Mouse (Mus musculus) hindbrain, embryonic 14.5 days (tissue): ENCODE measurements around the gene Myt1l. TPM values are rescaled to one million over a fixed set of nuclear protein-coding genes. Genes with fewer than 3 reads are reported as not detected.
A peak's percentile ranks its signal among the peaks of the same experiment; 100 is the strongest.

Experiments
- ATAC-seq: fragments of 200-750 bp; cut with Nextera tagmentation; 2 replicates; pipeline ENCODE4 v1.8.0; 2017; ENCODE audit warnings: moderate number of reproducible peaks, mild to moderate bottlenecking, moderate TSS enrichment, moderate library complexity; ENCODE audit not compliant: low FRiP score
- DNase-seq: peaks from one replicate; pipeline ENCODE4 v3.0.0-alpha.2; 2015; ENCODE audit warnings: low spot score
- H3K27ac ChIP-seq: fragments of 300-500 bp; sonication (generic); 2 replicates; pipeline ENCODE4 v1.5.1; 2014; ENCODE audit warnings: mild to moderate bottlenecking, moderate library complexity
- H3K27me3 ChIP-seq: fragments of 300-500 bp; sonication (generic); 2 replicates; pipeline ENCODE4 v1.6.1; 2014; ENCODE audit warnings: mild to moderate bottlenecking, low read length, mixed read lengths; ENCODE audit not compliant: control insufficient read depth, insufficient read depth
- H3K36me3 ChIP-seq: fragments of 300-500 bp; sonication (generic); replicated peaks from 2 replicates; pipeline ENCODE4 v1.6.1; 2014; ENCODE audit not compliant: control insufficient read depth, insufficient read depth
- H3K4me1 ChIP-seq: fragments of 300-500 bp; sonication (generic); replicated peaks from 2 replicates; pipeline ENCODE4 v1.6.1; 2014; ENCODE audit warnings: antibody characterized with exemption, low read length, mixed read lengths; ENCODE audit not compliant: control insufficient read depth, insufficient read depth
- H3K4me2 ChIP-seq: fragments of 300-500 bp; sonication (generic); replicated peaks from 2 replicates; pipeline ENCODE4 v1.6.1; 2014; ENCODE audit warnings: mild to moderate bottlenecking, moderate library complexity
- H3K4me3 ChIP-seq: fragments of 300-500 bp; sonication (generic); replicated peaks from 2 replicates; pipeline ENCODE4 v1.5.1; 2014; ENCODE audit warnings: mild to moderate bottlenecking, low read length
- H3K9ac ChIP-seq: fragments of 300-500 bp; sonication (generic); 2 replicates; pipeline ENCODE4 v1.6.1; 2014
- H3K9me3 ChIP-seq: fragments of 300-500 bp; sonication (generic); 2 replicates; pipeline ENCODE4 v1.6.1; 2016; ENCODE audit warnings: low read length; ENCODE audit not compliant: control insufficient read depth
- WGBS: fragments of 180-500 bp; shearing (Covaris S2); extraction: QIAGEN DNeasy Blood & Tissue Kit; methylation state at CpG from one replicate; pipeline ENCODE4 v1.1.7; 2014; 5-methylcytosine and 5-hydroxymethylcytosine counted together
- polyA plus RNA-seq: library from polyadenylated mRNA; unstranded; fragments of >200 nt; fragmentation: Nextera tagmentation; extraction: Ambion mirVana; gene quantifications from 2 replicates; pipeline ENCODE4 v1.2.1, GENCODE M21; 2014

The Myt1l gene
- polyA plus RNA-seq, 1 experiment from 2014 or later: 202 TPM

DNA sequence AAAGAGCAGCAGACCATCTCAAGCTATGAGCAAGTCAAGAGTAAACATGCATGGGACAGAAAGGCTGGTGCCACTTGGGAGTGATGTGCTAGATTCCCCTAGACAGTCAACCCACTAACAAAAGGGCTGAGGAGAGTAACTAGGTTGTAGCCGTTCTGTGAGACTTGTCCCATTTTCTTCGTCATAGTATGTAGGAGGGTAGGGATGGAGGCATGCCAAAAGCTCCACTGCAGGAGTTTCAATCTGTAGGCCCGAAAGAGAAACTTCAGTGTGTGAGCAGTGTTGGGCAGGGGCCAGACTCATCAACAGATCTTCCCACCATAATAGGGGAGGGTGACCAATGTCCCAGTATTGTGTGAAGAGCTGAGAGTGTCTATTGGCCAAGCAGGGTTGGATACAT is 178.9 kb downstream of the Myt1l start:
- WGBS: 66% methylated on average over 3 of the region's 3 CpGs
- H3K9ac ChIP-seq: no peak overlapping the region
- no peaks in the 10 kb centered on the region for H3K36me3 ChIP-seq
- H3K27ac ChIP-seq: no peak overlapping the region
- H3K4me3 ChIP-seq: no peak overlapping the region
- H3K4me2 ChIP-seq: no peak overlapping the region
- ATAC-seq: no peak
- no peaks in the 10 kb centered on the region for H3K9me3 ChIP-seq
- no peak for DNase-seq
- H3K27me3 ChIP-seq: no peaks in the 10 kb centered on the region
- peaks cover 24% of the 10 kb centered on the region for H3K4me1 ChIP-seq

DNA sequence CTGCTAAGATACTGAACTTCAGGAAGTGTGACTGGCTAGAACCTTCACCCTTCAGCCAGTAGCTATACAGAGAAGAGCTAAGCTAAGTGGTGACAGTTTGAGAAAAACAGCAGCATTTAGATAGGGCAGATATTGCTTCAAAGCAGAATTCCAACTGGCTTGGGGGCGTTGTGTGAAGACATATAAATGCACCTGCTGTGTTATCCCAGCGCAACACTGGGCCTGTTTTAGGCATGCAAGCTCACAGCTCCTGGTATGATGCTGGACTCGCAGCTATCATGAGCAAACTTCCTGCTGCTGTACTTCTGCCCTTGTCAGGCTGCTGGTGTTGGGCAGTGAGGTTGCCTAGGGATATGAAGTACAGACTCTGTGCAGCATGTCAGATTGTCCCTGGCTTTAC is 180.0 kb downstream of the Myt1l start:
- DNase-seq (no peak), ATAC-seq (no peak)
- no peaks in the 10 kb centered on the region for H3K9me3 ChIP-seq
- H3K4me2 ChIP-seq: no peak overlapping the region
- no peak overlapping the region for H3K9ac ChIP-seq
- no peak overlapping the region for H3K27ac ChIP-seq
- WGBS: 80% methylated on average over 3 of the region's 3 CpGs
- H3K4me3 ChIP-seq: no peak overlapping the region
- peaks cover 13% of the 10 kb centered on the region for H3K4me1 ChIP-seq
- no peaks in the 10 kb centered on the region for H3K27me3 ChIP-seq
- no peaks in the 10 kb centered on the region for H3K36me3 ChIP-seq

DNA sequence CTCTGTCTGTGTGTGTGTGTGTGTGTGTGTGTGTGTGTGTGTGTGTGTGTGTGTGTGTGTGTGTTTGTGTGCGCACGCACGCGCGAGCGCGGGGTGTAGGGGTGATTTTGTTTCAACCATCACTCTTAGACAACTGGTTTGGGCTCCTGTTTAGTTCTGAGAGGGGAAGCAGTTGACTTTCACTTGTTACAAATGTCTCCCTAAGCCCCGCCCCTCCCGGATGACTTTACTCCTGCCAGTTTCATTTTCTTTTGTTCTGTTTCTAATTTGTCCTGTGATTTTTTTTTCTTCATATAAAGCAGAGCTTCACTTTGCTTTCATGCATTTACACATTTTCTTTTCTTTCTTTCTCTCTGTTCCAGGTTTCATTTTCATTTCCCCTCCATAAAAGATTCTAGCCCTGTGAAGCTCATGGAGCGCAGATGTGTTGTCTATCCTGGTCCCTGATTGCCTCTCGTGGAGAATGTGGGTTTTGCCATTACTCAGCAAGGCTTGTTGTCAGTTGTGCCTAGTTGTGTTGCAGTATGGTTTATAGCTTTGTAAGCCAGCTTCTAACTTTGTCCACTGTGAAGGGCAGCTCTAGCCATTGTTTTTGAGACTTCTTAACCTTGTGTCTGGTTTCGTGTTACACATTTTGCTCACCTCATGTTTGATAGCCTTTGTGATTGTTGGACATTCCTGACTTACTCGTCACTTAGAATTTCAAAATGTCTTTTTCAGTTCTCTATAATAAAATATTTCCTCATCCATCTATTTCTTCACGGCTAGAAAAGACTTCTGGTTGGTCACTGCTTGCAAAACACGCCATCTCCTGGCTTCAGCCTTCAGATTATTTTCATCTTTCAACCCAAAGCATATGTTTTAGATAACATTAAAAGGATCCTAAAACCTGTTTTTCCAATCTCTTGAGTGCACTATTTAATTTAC is 184.9 kb downstream of the Myt1l start:
- Histone ChIP-seq H3K27me3 (no peaks in the 10 kb centered on the region), H3K36me3 (no peaks in the 10 kb centered on the region), H3K4me2 (no peak overlapping the region), H3K4me1 (no peaks in the 10 kb centered on the region), H3K4me3 (no peak overlapping the region), H3K9ac (no peak overlapping the region), H3K27ac (no peak overlapping the region), H3K9me3 (no peaks in the 10 kb centered on the region)
- DNase-seq (no peak), ATAC-seq (no peak)
- 87% methylated on average over 15 of the region's 15 CpGs for WGBS

DNA sequence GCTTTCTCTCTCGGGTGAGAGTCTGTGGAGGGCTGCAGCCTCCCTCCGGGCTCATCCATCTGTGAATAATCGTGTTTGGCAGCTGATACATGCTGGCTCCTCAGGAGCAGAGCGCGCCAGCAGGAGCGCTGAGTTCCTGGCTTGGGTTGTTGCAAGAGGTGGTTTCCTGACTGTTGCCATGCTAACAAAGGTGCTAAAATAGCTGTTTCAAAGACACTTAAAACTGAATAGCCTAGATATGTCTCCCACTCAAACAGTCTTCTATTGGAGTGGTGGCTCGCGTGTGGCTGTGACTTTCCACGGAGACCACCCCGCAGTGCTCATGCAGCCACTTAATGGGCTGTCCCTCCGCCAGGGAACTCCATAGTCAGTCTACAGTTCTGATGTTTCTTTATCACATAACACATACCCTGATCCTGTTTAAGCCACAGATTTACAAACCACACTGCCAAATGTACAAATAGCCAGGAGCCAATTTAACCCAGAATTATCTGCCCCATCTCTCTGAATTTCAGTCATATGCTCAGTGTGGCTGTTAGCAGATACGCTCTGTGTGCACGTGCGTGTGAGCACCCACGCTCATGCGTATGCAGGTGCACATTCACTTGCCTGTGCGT is 195.6 kb downstream of the Myt1l start:
- no peak overlapping the region for H3K9ac ChIP-seq
- H3K27ac ChIP-seq: peak overlapping the region; percentile 47; the same call in 1 of the 2 replicates
- H3K9me3 ChIP-seq: no peaks in the 10 kb centered on the region
- H3K4me2 ChIP-seq: no peak overlapping the region
- WGBS: 64% methylated on average over 17 of the region's 17 CpGs
- peaks cover 22% of the 10 kb centered on the region for H3K4me1 ChIP-seq
- ATAC-seq (no peak), DNase-seq (peak; percentile 54)
- H3K27me3 ChIP-seq: no peaks in the 10 kb centered on the region
- no peaks in the 10 kb centered on the region for H3K36me3 ChIP-seq
- no peak overlapping the region for H3K4me3 ChIP-seq

DNA sequence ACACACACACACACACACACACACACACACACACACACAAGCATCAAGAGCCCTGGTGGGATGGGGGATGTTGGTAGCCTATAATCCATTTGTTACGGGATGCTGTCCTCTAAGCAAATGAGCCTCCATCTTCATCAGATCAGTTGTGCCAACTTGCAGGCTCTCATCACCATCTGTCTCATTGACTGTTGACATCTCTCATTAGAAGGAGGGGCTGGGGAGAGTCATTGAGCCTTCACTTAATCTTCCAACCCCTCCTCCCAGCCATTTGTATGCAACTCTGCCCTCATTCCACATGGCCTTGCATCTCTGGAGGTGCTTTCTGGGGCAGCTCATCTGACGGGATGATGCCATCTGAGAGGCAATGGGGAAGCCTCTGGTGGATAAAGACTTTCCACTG is 200.1 kb downstream of the Myt1l start:
- H3K36me3 ChIP-seq: peaks cover 4% of the 10 kb centered on the region; the same call in 1 of the 2 replicates
- no peak overlapping the region for H3K4me2 ChIP-seq
- H3K4me1 ChIP-seq: peaks cover 18% of the 10 kb centered on the region
- 62% methylated on average over 2 of the region's 2 CpGs for WGBS
- DNase-seq: no peak
- no peak for ATAC-seq
- H3K9me3 ChIP-seq: no peaks in the 10 kb centered on the region
- no peaks in the 10 kb centered on the region for H3K27me3 ChIP-seq
- H3K9ac ChIP-seq: no peak overlapping the region
- H3K4me3 ChIP-seq: no peak overlapping the region
- H3K27ac ChIP-seq: no peak overlapping the region

DNA sequence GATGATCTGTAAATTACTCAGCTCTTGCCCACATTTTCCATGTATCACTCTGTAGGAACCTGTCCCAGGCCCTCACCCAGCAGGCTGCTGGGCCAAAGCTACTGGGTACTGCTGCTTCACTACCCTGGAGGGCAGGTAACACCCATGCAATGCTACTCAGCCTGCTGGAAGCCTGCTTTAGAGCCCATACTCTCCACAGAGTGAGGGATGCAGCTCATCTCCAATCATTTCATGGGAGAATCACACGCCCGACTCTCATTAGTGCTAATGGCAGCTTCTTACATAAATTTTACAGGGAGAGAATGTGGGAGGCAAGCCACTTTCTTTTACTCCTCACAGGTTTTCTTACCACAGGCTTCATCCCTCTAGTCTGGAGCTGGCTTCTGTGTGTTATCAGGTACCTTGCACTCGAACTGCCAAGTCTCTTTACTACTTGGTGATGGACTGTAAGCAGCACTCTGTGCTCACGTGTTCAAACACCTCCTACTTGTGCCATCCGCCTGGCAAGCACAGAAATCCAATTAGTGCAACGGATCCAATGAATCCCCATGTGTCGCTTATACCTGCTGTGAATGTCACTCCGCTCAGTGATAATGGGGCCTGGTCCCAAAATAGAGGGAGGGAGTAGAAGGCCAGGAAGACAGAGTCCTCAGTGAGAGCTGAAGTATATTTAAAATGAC is 212.3 kb downstream of the Myt1l start:
- Histone ChIP-seq H3K36me3 (peaks cover 4% of the 10 kb centered on the region; the same call in 1 of the 2 replicates), H3K4me3 (no peak overlapping the region), H3K27ac (peak overlapping the region; percentile 61), H3K27me3 (no peaks in the 10 kb centered on the region), H3K9me3 (no peaks in the 10 kb centered on the region), H3K9ac (no peak overlapping the region), H3K4me1 (peaks cover 16% of the 10 kb centered on the region), H3K4me2 (no peak overlapping the region)
- peak; percentile 46; the same call in 1 of the 2 replicates for ATAC-seq
- DNase-seq: no peak
- WGBS: 61% methylated on average over 8 of the region's 8 CpGs

DNA sequence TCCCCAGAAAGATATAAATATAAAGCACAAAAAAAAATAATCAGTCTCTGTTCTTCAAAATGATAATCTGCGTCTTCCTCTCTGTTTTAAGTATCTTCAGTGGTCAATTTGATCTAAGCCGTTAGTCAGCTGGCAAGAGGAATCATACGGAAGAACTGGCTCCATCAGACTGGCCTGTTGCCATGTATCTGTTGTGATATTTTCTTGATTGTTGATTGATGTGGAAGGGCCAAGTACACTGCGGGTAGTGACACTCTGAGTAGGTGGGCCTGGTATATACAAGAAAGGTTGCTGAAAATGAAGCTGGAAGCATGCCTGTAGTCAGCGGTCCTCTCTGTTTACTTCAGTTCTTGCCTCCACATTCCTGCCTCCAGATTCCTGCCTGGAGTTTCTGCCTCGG is 213.0 kb downstream of the Myt1l start:
- 82% methylated on average over 6 of the region's 6 CpGs for WGBS
- H3K4me2 ChIP-seq: no peak overlapping the region
- H3K4me1 ChIP-seq: peaks cover 16% of the 10 kb centered on the region
- no peak for ATAC-seq
- H3K4me3 ChIP-seq: no peak overlapping the region
- no peaks in the 10 kb centered on the region for H3K9me3 ChIP-seq
- H3K9ac ChIP-seq: no peak overlapping the region
- H3K27me3 ChIP-seq: no peaks in the 10 kb centered on the region
- no peak for DNase-seq
- peaks cover 4% of the 10 kb centered on the region; the same call in 1 of the 2 replicates for H3K36me3 ChIP-seq
- H3K27ac ChIP-seq: peak overlapping the region; percentile 61

DNA sequence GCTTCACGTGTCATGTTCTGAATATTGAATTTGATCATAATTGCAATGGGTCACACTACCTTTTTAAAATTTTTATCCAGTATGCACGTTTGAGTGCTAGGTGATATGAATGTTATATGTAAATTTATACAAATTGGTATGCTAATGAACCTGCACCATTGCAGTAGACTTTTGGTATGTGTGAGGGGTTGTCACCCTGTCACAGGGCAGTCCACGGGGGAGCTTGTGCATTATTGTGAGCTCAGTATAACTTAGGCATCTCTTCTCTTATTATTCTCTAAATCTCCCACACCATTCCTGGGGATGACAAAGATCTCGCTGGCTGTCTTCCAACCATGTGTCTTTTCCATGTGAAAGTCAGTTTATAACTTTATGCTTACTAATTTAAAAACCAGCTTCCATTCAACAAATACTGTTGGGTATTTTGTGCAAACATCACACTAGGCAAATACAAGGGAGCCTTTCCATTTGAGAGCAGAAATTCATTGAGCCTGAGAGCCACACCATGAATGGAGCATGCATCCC is 222.5 kb downstream of the Myt1l start:
- DNase-seq (no peak), ATAC-seq (no peak)
- H3K9ac ChIP-seq: no peak overlapping the region
- no peak overlapping the region for H3K4me3 ChIP-seq
- no peaks in the 10 kb centered on the region; the same call in 1 of the 2 replicates for H3K4me1 ChIP-seq
- H3K4me2 ChIP-seq: no peak overlapping the region
- no peaks in the 10 kb centered on the region for H3K27me3 ChIP-seq
- H3K27ac ChIP-seq: no peak overlapping the region
- no peaks in the 10 kb centered on the region for H3K9me3 ChIP-seq
- 0 out of 2 replicates have a peak, but pooled peaks cover 8% of the 10 kb centered on the region for H3K36me3 ChIP-seq
- 59% methylated on average over 4 of the region's 4 CpGs for WGBS
